Mouse (Mus musculus): ENCODE results near the gene Hdc. TPM values are rescaled to one million over a fixed set of nuclear protein-coding genes. Genes with fewer than 3 reads are reported as not detected.
A peak's percentile ranks its signal among the peaks of the same experiment; 100 is the strongest.

The Hdc gene
- 7.0 and 7.6 TPM in 2 replicates for polyA plus RNA-seq (2015; fragmentation: Nextera tagmentation; extraction: Ambion mirVana)

DNA sequence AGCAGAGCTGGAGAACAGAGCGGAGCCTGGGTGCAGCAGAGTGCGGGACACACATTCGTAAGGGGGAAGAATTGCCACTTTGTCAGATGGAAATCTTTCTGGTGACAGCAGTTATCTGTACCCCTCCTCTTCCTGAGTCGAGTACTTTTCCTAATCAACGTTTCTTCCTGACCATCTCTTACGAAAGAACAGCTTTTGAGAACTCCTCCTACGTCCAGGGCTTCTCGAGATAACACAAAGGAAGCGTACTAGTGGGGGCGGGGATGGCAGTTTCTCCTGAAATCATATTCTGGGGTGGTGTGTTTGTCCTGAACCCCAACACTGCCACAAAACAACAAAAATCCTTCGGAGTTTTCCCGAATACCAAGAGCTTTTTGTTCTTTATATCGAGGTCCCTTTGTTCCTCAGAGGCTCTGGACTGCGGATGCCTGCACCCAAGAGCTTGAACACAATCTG is at the start of gene Hdc:
Gene Hdc, minus strand, starts transcription at position 51 of the 456 bp plus-strand sequence.
- no peaks in the 10 kb centered on the region for H3K9me3 ChIP-seq (replicated peaks; ENCODE audit: control insufficient read depth, low read length)
- 27% methylated on average over 14 of the region's 14 CpGs for WGBS (ENCODE audit: insufficient replicate concordance)
- H3K27me3 ChIP-seq (ENCODE audit: control insufficient read depth, insufficient read depth, low read depth, low read length): no peaks in the 10 kb centered on the region
- no peaks in the 10 kb centered on the region for H3K36me3 ChIP-seq (ENCODE audit: control insufficient read depth, insufficient read depth)
- H3K4me1 ChIP-seq (ENCODE audit: control insufficient read depth, low read depth, low read length): no peaks in the 10 kb centered on the region
- H3K4me2 ChIP-seq (ENCODE audit: low read depth, low read length): no peak within 1 kb of the TSS; the same call in 1 of the 2 replicates
- no peak within 1 kb of the TSS for H3K27ac ChIP-seq (ENCODE audit: low read length)
- peak; percentile 43; the same call in 1 of the 2 replicates for ATAC-seq (ENCODE audit: low read depth)
- no peak within 1 kb of the TSS for H3K9ac ChIP-seq (ENCODE audit: low read depth, low read length)
- H3K4me3 ChIP-seq (ENCODE audit: low read depth, low read length): no peak within 1 kb of the TSS

- Histone ChIP-seq H3K4me3 (ENCODE audit: low read depth, low read length) (no peak overlapping the region), H3K27me3 (ENCODE audit: control insufficient read depth, insufficient read depth, low read depth, low read length) (no peaks in the 10 kb centered on the region), H3K9me3 (replicated peaks; ENCODE audit: control insufficient read depth, low read length) (no peaks in the 10 kb centered on the region), H3K36me3 (ENCODE audit: control insufficient read depth, insufficient read depth) (no peaks in the 10 kb centered on the region), H3K4me1 (ENCODE audit: control insufficient read depth, low read depth, low read length) (peaks cover 14% of the 10 kb centered on the region), H3K9ac (ENCODE audit: low read depth, low read length) (no peak overlapping the region), H3K27ac (ENCODE audit: low read length) (no peak overlapping the region), H3K4me2 (ENCODE audit: low read depth, low read length) (no peak overlapping the region)
- ATAC-seq (ENCODE audit: low read depth): no peak; the same call in 1 of the 2 replicates
- 69% methylated on average over 5 of the region's 5 CpGs for WGBS (ENCODE audit: insufficient replicate concordance)
Observed at GRCm38 (mm10) chr2:126668621-126669252, 49.6 kb upstream of the Hdc start.

- Histone ChIP-seq H3K4me3 (ENCODE audit: low read depth, low read length) (no peak overlapping the region), H3K27me3 (ENCODE audit: control insufficient read depth, insufficient read depth, low read depth, low read length) (no peaks in the 10 kb centered on the region), H3K27ac (ENCODE audit: low read length) (no peak overlapping the region), H3K4me1 (ENCODE audit: control insufficient read depth, low read depth, low read length) (no peaks in the 10 kb centered on the region; the same call in 1 of the 2 replicates), H3K36me3 (ENCODE audit: control insufficient read depth, insufficient read depth) (no peaks in the 10 kb centered on the region), H3K9ac (ENCODE audit: low read depth, low read length) (no peak overlapping the region), H3K9me3 (replicated peaks; ENCODE audit: control insufficient read depth, low read length) (no peaks in the 10 kb centered on the region), H3K4me2 (ENCODE audit: low read depth, low read length) (no peak overlapping the region)
- WGBS (ENCODE audit: insufficient replicate concordance): 50% methylated on average over 3 of the region's 3 CpGs
- no peak for ATAC-seq (ENCODE audit: low read depth)
Observed at GRCm38 (mm10) chr2:126665984-126666383, 46.9 kb upstream of the Hdc start.

GRCm38 (mm10) chr2:126663481-126663880 is 44.4 kb upstream of the Hdc start:
- H3K36me3 ChIP-seq (ENCODE audit: control insufficient read depth, insufficient read depth): no peaks in the 10 kb centered on the region
- no peak overlapping the region for H3K9ac ChIP-seq (ENCODE audit: low read depth, low read length)
- ATAC-seq (ENCODE audit: low read depth): no peak
- 33% methylated on average over 4 of the region's 4 CpGs for WGBS (ENCODE audit: insufficient replicate concordance)
- no peak overlapping the region for H3K27ac ChIP-seq (ENCODE audit: low read length)
- no peak overlapping the region for H3K4me3 ChIP-seq (ENCODE audit: low read depth, low read length)
- H3K4me1 ChIP-seq (ENCODE audit: control insufficient read depth, low read depth, low read length): no peaks in the 10 kb centered on the region
- no peaks in the 10 kb centered on the region for H3K27me3 ChIP-seq (ENCODE audit: control insufficient read depth, insufficient read depth, low read depth, low read length)
- no peaks in the 10 kb centered on the region for H3K9me3 ChIP-seq (replicated peaks; ENCODE audit: control insufficient read depth, low read length)
- no peak overlapping the region for H3K4me2 ChIP-seq (ENCODE audit: low read depth, low read length)

DNA sequence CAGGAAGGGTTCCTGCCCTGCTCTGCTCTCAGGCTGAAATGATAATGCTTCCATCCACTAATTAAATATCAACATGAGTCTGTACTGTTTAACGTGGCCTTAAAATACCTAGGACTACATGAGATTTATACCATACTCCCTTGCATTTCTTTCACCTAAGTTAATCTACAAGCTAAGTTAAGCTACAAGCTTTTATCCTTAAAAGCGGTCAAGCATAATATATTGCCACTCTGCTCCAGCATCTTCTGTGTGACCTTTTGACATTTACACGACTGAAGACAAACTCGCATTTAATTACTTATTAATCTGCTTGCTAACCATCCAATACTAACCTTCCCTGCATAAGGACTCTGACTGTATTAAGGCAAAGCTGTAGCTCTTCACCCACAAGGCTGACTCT is 33.8 kb upstream of the Hdc start:
- H3K4me3 ChIP-seq (ENCODE audit: low read depth, low read length): no peak overlapping the region
- no peaks in the 10 kb centered on the region for H3K9me3 ChIP-seq (replicated peaks; ENCODE audit: control insufficient read depth, low read length)
- peaks cover 7% of the 10 kb centered on the region for H3K36me3 ChIP-seq (ENCODE audit: control insufficient read depth, insufficient read depth)
- no peak overlapping the region for H3K4me2 ChIP-seq (ENCODE audit: low read depth, low read length)
- WGBS (ENCODE audit: insufficient replicate concordance): 77% methylated on average over 4 of the region's 4 CpGs
- no peak for ATAC-seq (ENCODE audit: low read depth)
- H3K4me1 ChIP-seq (ENCODE audit: control insufficient read depth, low read depth, low read length): no peaks in the 10 kb centered on the region
- no peaks in the 10 kb centered on the region for H3K27me3 ChIP-seq (ENCODE audit: control insufficient read depth, insufficient read depth, low read depth, low read length)
- no peak overlapping the region for H3K27ac ChIP-seq (ENCODE audit: low read length)
- no peak overlapping the region for H3K9ac ChIP-seq (ENCODE audit: low read depth, low read length)

GRCm38 (mm10) chr2:126647762-126648161 is 28.7 kb upstream of the Hdc start:
- no peaks in the 10 kb centered on the region for H3K4me1 ChIP-seq (ENCODE audit: control insufficient read depth, low read depth, low read length)
- no peak overlapping the region for H3K9ac ChIP-seq (ENCODE audit: low read depth, low read length)
- H3K36me3 ChIP-seq (ENCODE audit: control insufficient read depth, insufficient read depth): peaks cover 18% of the 10 kb centered on the region
- no peak overlapping the region for H3K27ac ChIP-seq (ENCODE audit: low read length)
- H3K4me2 ChIP-seq (ENCODE audit: low read depth, low read length): no peak overlapping the region
- H3K27me3 ChIP-seq (ENCODE audit: control insufficient read depth, insufficient read depth, low read depth, low read length): no peaks in the 10 kb centered on the region
- 85% methylated on average over 3 of the region's 3 CpGs for WGBS (ENCODE audit: insufficient replicate concordance)
- H3K9me3 ChIP-seq (replicated peaks; ENCODE audit: control insufficient read depth, low read length): no peaks in the 10 kb centered on the region
- no peak for ATAC-seq (ENCODE audit: low read depth)
- no peak overlapping the region for H3K4me3 ChIP-seq (ENCODE audit: low read depth, low read length)

GRCm38 (mm10) chr2:126646461-126646860 is 27.4 kb upstream of the Hdc start:
- 68% methylated on average over 5 of the region's 5 CpGs for WGBS (ENCODE audit: insufficient replicate concordance)
- Histone ChIP-seq H3K9me3 (replicated peaks; ENCODE audit: control insufficient read depth, low read length) (no peaks in the 10 kb centered on the region), H3K4me2 (ENCODE audit: low read depth, low read length) (no peak overlapping the region), H3K4me3 (ENCODE audit: low read depth, low read length) (no peak overlapping the region), H3K27me3 (ENCODE audit: control insufficient read depth, insufficient read depth, low read depth, low read length) (no peaks in the 10 kb centered on the region), H3K36me3 (ENCODE audit: control insufficient read depth, insufficient read depth) (peaks cover 20% of the 10 kb centered on the region), H3K9ac (ENCODE audit: low read depth, low read length) (no peak overlapping the region), H3K27ac (ENCODE audit: low read length) (no peak overlapping the region), H3K4me1 (ENCODE audit: control insufficient read depth, low read depth, low read length) (no peaks in the 10 kb centered on the region)
- ATAC-seq (ENCODE audit: low read depth): no peak

DNA sequence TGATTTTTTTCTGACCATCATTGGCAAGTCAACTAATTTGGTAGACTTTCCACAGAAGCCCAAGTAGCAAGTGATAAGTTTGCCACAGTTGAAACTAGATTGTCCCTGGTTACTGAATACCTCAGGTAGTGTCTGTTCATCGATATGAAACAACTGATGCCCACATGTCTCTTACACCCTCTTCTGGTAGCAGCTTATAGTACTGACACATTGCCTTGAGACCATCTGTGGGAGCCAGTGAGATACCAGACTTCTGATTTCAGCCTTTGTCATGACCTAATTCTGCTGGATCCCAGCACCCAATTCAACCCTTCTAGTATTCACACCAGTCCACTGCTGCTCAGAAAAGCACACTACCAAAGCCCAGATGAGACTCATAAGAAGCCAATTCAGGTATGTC is 25.7 kb upstream of the Hdc start:
- Histone ChIP-seq H3K4me1 (ENCODE audit: control insufficient read depth, low read depth, low read length) (no peaks in the 10 kb centered on the region), H3K27me3 (ENCODE audit: control insufficient read depth, insufficient read depth, low read depth, low read length) (no peaks in the 10 kb centered on the region), H3K9ac (ENCODE audit: low read depth, low read length) (no peak overlapping the region), H3K9me3 (replicated peaks; ENCODE audit: control insufficient read depth, low read length) (no peaks in the 10 kb centered on the region), H3K4me2 (ENCODE audit: low read depth, low read length) (no peak overlapping the region), H3K27ac (ENCODE audit: low read length) (no peak overlapping the region), H3K36me3 (ENCODE audit: control insufficient read depth, insufficient read depth) (peaks cover 22% of the 10 kb centered on the region), H3K4me3 (ENCODE audit: low read depth, low read length) (no peak overlapping the region)
- 87% methylated on average over 1 of the region's 1 CpGs for WGBS (ENCODE audit: insufficient replicate concordance)
- ATAC-seq (ENCODE audit: low read depth): no peak

DNA sequence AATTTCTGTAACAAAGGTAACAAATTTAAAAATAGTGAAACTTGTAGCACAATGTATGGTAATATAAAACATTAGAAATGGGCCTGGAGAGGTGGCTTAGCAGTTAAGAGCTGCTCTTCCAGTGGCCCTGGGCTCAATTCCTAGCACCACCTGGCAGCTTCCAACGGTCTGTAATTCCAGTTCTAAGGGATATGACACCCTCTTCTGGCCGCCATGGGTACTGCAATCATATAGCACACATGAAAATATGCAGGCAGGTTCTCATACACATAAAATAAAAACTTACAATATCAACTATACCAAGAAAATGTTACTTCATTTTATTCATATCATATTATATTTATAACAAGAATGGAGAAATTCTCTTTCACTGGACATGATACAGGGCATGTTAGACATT is 21.2 kb upstream of the Hdc start:
- no peaks in the 10 kb centered on the region; the same call in 1 of the 2 replicates for H3K4me1 ChIP-seq (ENCODE audit: control insufficient read depth, low read depth, low read length)
- H3K27me3 ChIP-seq (ENCODE audit: control insufficient read depth, insufficient read depth, low read depth, low read length): no peaks in the 10 kb centered on the region
- H3K9ac ChIP-seq (ENCODE audit: low read depth, low read length): no peak overlapping the region
- no peaks in the 10 kb centered on the region for H3K9me3 ChIP-seq (replicated peaks; ENCODE audit: control insufficient read depth, low read length)
- H3K27ac ChIP-seq (ENCODE audit: low read length): no peak overlapping the region
- ATAC-seq (ENCODE audit: low read depth): no peak
- no peak overlapping the region for H3K4me2 ChIP-seq (ENCODE audit: low read depth, low read length)
- peaks cover 21% of the 10 kb centered on the region for H3K36me3 ChIP-seq (ENCODE audit: control insufficient read depth, insufficient read depth)
- no peak overlapping the region for H3K4me3 ChIP-seq (ENCODE audit: low read depth, low read length)
- WGBS (ENCODE audit: insufficient replicate concordance): 84% methylated on average over 2 of the region's 2 CpGs
